Mouse (Mus musculus): ENCODE measurements around the gene Tpm3. TPM values are rescaled to one million over a fixed set of nuclear protein-coding genes. Genes with fewer than 3 reads are reported as not detected.
"Not testable (repeated sequence)": the region's sequence is repeated elsewhere in the genome, so short reads cannot be mapped to it uniquely, and the experiment has no call there.

Tpm3 gene
- total RNA-seq, 4 experiments from 2014 or later, result 34.1 to 43.4 (median 38.2) TPM

DNA sequence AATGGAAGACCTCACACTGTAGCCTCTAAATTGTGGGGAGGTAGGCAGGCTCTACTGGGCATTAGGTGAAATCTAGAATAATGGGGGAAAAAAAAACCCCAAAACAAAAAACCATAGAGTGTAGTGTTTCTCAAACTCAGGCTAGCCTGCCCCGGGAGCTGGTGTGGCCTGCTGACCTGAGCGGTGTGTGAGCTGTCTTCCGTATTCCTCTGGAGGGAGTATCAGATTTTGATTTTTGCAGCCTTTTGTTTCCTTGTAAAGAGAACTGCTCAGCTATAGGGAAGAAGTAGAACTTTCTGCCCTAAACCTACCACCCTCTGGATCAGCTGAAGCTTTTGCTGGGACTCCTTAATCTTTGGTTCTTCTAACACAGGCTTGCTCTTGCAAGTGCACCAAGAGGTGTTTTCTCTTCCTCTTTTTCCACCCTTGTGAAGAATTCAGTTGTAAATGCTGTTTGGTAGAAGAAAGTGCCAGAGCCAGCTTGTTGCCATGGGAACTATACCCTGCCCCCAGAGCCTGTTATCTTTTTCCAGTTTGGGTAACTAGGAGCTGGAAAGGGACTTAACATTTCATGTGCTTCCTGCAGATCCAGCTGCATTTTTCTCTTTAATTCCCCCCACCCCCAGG is 11.4 kb downstream of the Tpm3 start:
- no peak for DNase-seq (ENCODE audit: low spot score)

DNA sequence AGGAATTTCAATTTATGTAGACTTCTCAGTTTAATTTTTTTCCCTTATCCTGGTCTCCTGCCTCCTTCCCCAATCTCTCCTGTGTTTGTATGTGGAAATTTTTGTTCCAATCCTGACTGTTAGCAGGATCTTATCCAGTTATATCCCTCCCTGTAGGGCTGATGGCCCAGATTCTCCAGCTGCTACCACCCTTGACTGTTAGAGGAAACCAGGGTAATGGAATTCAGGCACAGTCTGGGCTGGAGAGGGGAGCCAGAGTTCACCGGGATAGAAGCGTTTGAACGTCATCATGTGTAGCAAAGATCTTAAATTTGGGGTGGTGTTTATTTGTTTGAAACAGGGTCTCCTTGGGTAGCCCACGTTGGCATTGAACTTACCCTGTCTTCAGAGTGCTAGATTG is 12.3 kb downstream of the Tpm3 start:
- peak; percentile 30 for DNase-seq (ENCODE audit: low spot score)

DNA sequence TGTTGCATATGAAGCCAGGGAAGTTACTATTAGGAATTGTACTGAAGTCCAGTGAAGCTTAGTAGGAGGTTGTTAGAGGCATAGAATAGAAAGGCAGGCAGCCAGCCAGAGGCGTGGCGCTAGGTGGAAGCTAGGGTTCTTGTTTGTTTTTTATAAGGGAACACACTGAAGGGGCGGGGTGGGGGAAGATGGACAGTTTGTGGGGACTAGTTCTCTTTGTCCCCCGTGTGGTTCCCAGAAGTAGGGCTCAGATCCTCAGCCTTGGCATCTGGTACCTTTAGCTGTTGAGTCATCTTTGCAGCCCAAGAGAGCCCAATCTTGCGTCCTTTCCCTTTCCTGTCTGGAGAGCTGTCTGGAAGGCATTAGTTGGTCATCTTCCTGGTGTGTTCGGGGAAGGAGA is 12.8 kb downstream of the Tpm3 start:
- DNase-seq (ENCODE audit: low spot score), result peak; percentile 26

DNA sequence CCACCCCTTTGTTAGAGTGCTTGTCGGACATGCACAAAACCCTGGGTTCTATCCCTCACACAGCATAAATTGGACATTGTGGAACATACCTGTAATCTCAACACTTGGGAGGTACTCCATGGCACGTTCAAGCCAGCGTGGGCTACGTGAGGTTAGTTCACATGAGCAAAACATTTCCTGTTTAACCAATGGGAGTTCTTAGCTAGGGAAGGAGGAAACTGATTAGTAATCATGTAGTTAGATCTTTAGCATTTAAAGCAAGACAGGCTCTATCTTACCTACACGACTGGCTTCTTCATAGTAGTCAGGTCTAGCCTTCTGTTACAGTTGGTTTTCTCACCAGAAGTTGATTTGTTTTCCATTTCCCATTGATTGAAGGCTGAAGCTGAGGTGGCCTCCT is 13.6 kb downstream of the Tpm3 start:
- DNase-seq (ENCODE audit: low spot score), result no peak

DNA sequence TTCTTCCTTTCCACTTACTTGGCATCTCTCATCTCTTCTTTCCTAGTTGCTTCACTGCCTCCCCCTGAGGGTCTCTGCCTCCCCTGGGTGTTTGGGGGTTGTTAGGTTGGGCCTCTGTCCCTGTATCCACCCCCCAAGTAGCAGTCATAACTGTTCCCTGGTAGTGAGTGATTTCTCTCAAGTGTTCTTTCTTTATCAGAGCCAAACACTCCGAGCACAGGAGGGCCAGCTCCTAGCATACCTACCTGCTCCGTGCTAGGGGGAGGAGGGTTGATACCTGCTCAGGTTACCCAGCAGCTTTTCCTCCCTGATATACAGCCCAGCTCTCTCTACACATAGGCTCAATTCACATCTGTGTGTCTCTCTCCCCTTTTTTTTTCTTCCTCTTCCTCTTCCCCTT is 16.2 kb downstream of the Tpm3 start:
- no peak for DNase-seq (ENCODE audit: low spot score)

DNA sequence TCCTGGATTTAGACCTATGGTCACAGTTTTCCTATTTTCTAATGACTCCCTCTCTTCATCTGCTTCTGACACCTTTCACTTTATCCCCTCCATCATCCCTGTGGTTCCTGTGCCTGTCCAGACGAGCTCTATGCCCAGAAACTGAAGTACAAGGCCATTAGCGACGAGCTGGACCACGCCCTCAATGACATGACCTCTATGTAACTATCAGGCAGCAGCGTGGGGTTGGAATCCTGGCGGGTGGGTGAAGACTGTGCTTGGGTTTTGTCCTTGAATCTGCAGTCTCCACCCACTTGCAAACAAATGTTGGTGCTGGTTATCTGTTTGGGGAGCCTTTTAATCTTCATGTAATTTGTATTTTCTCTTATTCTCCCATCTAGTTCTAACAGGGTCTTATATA is 18.4 kb downstream of the Tpm3 start:
- DNase-seq (ENCODE audit: low spot score), result no peak

DNA sequence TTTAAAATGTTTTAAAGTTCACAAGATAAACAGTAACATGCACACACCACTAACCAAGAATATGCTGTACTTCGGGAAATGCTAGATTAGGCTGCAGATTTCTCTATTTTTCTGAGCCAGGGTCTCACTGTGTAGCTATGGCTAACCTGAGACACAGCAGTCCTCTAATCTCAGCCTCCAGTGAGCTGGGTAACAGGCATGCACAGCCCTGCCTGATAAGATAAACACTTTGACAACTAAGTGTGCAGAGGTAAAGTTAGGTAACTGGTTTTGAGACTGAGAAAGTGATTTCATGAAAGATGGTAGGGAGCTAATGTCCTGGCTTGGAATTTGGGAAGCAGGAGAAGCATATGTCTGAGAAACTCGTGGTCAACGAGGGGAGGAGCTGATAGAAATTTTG is 22.0 kb downstream of the Tpm3 start:
- DNase-seq (ENCODE audit: low spot score), result no peak

DNA sequence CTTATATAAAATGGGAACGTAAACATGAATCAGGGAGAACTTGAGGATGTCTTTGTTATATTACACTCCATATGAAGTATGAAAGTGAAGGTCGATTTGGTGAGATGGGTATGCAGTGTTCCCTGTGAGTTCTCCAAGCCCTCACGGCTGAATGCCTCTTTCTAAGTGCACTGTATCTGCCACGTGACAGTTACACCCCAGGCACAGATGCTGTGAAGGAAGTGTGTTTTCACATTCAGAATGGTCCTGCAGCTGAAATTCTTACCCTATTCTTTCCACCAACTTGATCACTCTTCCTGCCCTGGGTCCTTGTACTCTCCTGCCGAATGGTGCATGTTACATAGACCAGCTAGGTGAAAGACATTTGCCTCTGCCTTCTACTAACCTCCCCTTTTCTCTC is 25.5 kb downstream of the Tpm3 start:
- no peak for DNase-seq (ENCODE audit: low spot score)

DNA sequence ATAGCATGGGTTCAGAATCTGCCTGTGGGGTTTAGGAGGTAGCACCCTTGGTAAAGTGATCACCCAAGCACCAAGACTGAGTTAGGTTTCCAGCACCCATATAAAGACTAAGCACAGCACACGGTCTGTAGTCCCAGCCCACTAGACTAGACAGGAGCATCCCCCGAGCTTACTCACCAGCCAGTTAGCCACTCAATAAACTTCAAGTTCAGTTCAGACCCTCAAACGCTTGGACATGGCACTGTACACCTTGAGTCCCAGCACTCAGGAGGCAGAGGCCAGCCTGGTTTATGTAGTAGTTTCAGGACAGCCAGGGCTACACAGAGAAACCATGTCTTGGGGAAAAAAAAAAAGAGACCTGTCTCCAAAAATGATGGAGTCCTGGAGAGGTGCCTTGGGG is 28.6 kb downstream of the Tpm3 start:
- no peak for DNase-seq (ENCODE audit: low spot score)

DNA sequence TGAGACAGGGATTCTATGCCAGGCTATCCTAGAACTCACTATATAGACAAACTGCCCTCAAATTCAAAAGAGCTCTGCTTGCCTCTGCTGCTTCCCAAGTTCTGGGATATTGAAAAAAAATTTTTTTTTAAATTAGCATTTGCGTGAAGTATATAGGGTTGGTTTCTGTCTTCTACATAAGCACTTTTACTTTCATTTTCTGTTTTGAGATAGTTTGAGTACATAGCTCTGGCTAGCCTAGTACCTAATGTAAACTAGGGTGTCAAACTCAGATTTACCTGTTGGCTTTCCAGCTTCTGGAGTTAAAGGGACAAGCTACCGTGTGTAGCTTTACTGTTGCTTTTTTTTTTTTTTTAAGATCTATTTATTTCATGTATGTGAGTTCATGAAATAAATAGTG is 29.2 kb downstream of the Tpm3 start:
- no peak for DNase-seq (ENCODE audit: low spot score)

DNA sequence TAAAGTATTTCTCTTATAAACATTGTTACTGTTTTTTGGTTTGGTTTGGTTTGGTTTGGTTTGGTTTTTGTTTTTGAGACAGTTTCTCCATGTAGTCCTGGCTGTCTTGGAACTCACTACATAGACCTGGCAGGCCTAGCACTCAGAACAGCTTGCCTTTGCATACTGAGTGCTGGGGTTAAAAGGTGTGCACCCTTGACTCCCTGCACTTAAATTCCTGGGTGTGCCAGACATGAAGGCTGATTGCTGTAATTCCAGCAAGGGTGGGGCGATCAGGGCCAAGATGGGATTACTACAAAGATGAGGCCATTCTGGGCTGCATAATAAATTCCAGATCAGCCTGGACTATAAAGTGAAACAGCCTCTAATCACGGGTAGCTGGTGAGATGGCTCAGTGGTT is 29.8 kb downstream of the Tpm3 start:
- no peak for DNase-seq (ENCODE audit: low spot score)

DNA sequence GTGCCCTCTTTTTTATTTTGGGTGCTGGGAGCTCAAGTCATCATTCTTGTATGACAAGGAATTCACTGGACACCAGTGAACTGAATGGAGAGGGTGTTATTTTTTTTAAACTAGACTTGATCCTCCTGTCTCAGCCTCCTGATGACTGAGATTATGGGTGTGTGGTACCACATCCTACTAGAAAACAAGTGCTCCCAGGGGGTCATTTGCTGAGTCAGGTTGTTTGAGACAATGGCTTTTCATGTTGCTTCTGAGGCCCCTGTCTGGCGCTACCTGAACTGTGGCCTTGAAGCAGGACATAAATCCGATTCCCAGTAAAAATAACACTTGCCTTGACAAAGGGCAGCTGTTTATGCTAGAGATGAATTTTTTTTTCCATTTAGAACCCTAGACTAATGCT is 30.7 kb downstream of the Tpm3 start:
- DNase-seq (ENCODE audit: low spot score), result no peak

DNA sequence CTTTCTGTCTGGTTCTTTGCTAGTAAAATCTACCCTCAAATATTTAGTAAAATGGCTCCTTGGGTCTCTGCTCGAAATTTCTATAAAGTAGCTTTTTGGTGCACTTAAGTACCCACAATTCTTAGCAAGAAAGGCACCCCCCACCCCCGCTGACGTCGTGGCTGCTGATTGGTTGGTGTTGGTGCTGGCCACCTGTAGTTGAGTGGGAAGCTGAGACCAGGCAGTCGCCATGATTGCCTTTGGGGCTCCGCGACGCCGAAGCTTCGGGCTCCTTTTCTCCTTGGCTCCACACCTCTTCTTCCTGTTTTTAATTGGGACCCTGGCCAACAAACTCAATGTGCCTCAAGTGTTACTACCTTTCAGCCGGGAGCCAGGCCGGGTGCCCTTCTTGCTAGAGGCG is 31.5 kb downstream of the Tpm3 start, which contains the start of gene Nup210l:
TSS of gene Nup210l (plus strand) at position 195 of the 400 bp plus-strand sequence.
- DNase-seq (ENCODE audit: low spot score), result no peak

DNA sequence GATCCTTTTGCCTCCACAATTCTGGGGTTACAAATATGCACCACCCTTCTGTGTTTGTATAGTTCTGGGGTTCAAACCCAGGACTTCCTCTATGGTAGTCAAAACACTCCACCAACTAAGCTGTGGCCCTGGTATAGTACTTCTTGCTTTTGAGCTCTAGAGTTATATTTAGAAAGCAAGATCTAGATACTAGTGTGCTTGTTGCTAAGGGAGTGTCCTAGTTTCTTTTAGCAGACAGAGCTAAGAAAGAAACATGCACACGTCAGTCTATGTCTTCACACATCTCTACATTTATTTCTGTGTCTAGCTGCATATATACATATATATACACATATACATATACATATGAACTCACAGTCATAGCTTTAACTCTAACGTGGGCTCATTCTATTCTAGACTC is 39.3 kb downstream of the Tpm3 start:
- DNase-seq (ENCODE audit: low spot score), result peak; percentile 10

DNA sequence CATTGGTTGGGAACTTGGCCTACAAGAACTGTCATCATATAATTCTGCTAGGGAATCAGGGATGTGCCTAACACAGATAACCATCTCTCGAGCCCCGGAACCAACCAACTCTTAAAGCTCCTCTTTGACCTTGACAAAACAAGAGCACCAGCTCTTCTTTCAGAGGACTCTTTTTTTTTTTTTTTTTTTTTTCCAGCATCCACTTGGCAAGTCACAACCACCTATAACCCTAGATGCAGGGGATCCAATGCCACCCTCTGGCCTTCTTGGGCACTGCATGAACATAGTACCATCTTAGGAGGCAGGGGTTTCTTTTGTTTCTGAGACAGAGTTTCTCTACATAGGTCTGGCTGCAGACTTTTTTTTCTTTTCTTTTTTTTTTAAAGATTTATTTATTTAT is 41.9 kb downstream of the Tpm3 start:
- DNase-seq (ENCODE audit: low spot score), result no peak

DNA sequence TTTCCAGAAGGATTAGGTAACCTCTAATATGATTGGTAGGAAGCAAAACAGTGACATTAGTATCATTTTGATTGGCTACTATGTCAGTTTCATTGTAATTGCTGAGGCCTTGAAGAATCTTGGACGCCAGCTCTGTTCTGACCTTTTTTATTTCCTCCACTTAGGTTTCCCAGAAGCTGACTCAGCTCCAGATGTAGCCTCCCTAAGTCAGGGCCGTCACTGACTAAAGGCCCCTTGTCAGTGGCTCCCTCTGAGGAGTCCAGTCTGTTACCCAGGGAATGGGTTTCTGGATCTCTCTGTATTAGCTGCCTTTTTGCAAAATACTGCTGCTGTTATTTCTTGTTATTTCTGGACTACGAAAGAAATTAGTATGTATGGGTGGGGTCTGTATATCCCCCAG is 43.1 kb downstream of the Tpm3 start:
- DNase-seq (ENCODE audit: low spot score), result no peak

DNA sequence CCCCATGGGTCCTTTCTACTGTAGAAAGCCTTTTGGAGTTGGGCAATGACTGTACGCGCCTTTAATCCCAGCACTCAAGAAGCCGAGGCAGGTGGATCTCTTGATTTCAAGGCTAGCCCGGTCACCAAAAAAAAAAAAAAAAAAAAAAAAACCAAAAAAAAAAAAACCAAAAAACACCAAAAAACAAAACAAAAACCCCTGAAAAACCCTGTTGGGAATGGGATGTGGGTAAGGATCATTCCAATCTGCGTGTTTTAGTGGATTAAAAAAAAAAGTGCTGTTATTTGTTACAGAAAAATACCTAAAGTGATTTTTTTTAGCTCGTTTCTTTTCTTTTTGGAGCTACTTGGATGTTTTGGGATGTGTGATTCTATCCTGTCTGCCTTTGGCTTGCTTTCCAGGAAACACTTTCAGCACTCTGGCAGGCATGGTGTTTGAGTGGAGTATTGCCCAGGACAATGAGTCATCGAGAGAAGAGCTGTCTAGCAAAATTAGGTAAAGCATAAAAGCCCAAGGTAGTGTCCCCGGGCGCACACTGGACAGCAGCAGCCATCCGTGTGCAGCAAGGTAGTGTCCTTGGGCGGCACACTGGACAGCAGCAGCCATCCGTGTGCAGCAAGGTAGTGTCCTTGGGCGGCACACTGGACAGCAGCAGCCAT is 45.8 kb downstream of the Tpm3 start:
- DNase-seq (ENCODE audit: low spot score), result peak; percentile 44

DNA sequence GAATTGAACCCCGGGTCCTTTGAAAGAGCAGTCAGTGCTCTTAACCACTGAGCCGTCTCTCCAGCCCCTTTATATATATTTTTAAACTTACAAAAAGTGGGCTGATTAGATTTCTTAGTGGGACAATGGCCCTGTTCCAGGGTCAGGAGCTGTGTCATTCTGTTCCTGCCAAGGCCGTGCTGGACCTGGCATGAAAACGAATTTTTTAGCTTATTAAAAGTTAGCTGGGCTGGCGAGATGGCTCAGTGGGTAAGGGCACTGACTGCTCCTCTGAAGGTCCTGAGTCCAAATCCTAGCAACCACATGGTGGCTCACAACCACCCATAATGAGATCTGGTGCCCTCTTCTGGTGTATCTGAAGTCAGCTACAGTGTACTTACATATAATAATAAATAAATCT is 49.6 kb downstream of the Tpm3 start:
- DNase-seq (ENCODE audit: low spot score), result not testable (repeated sequence)

DNA sequence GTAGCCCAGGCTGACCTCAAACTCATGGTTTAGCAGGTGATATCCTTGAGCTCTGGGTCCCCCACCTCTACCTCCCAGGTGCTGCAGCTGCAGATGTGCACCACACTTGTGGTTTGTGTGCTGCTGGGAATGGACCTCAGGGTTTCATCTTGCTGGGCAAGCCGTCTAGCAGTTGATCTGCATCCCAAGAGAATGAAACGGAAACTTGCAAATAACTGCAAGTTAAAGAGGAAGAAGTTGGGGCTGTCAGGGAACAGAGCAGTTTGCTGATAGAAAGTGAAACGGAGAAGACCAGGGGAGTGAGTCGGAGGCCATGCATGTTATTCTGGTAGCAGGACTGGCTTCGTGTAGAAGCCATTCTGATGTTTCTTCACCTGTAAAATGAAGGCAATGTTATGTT is 53.3 kb downstream of the Tpm3 start:
- peak; percentile 14 for DNase-seq (ENCODE audit: low spot score)

DNA sequence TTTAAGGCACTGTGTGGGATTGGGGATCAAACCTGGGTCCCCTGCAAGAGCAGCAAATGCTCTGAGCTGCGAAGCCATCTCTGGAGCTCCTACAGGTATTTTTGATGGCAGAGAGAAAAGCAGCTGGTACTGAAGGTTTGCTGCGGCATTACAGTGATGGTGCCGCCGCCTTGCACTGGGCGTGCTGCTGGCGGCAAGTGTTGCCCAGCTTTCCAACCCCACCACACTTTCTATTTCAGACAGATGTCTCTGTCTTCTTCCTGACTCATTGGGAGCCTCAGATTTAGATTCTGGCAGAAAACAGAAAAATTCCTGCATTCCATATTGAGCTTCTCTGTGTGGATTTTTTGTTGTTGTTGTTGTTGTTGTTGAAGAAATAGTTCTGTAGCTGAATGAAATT is 55.4 kb downstream of the Tpm3 start:
- DNase-seq (ENCODE audit: low spot score), result no peak

DNA sequence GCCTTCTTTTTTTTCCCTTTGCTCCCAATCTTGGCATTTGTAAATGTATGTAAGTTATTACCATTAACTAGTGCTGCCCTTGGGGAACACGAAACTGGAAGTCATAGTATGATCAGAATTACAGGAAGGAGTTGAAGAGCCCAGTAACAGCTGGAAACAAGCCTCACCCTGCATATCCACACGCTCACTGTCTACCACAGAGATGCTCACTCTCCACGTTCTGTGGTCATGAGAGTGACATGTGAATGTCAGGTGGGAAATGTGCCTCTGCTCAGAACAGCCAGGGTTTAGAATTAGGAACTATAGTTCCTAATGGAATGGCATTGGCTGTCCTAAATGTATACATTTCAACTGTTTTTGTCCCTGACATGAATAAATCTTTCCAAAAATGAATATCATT is 60.3 kb downstream of the Tpm3 start:
- no peak for DNase-seq (ENCODE audit: low spot score)

DNA sequence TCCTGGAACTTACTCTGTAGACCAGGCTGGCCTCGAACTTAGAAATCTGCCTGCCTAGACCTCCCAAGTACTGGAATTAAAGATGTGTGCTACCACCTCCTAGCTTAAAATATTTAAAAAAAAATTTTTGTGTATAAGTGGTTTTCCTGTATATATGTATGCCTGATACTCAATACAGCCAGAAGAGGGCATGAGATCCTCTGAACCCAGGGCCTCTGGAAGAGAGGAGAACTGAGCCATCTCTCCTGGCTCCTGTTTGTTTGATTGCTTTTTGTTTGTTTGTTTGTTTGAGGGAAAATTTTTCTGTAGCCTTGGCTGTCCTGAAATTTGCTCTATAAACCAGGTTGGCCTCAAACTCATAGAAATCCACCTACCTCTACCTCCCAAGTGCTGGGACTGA is 60.9 kb downstream of the Tpm3 start:
- DNase-seq (ENCODE audit: low spot score), result no peak

DNA sequence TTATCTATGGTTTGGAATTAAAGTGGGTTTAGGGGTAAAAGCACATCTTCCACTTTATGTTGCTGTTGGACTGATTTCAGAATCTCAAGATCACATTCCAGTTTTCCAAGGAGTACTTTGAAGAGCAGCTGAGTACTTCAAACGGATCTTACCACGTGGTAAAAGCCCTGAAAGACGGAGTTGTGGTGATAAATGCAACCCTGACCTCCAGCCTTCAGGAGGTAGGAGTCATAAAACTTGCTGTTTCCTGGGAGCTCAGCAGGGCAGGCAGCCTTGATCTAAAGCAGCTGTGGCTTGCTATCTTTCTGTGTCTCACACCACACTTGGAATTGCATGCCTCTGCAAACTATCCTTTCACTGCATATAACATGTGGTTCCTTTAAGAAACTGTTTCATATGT is 62.0 kb downstream of the Tpm3 start:
- no peak for DNase-seq (ENCODE audit: low spot score)

DNA sequence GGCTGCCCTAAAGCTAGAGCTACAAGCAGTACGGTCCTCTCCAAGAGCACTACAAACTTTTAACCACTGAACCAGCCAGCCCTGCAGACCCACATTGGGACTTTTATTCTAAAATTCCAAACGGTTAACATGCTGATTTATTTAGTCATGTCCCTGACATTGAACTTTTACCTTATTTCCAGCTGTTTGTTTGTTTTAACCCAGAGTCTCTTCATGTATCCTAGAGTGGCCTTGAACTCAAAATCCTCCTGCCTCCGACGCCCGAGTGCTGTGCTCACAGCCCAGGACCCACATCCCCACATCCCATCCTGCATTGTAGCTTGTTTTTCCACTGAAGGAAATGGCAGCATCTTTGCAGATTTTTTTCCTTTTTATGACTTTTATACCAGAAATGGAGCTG is 62.5 kb downstream of the Tpm3 start:
- DNase-seq (ENCODE audit: low spot score), result no peak

All from heart, adult 8-10 months (tissue).